Mouse (Mus musculus) midbrain, embryonic 16.5 days (tissue): ENCODE measurements around the gene Olfr1040. TPM values are rescaled to one million over a fixed set of nuclear protein-coding genes. Genes with fewer than 3 reads are reported as not detected.

ENCODE experiments used
- polyA plus RNA-seq: library from polyadenylated mRNA; unstranded; fragments of >200 nt; fragmentation: Nextera tagmentation; extraction: Ambion mirVana; gene quantifications from 2 replicates; pipeline ENCODE4 v1.2.1, GENCODE M21; 2015

Gene Olfr1040
- polyA plus RNA-seq, 1 experiment from 2014 or later: not detected

Other genes with a start within 250 kb of the Olfr1040 start
- gene Olfr1024, start 241.7 kb downstream of the Olfr1040 start, polyA plus RNA-seq: not detected in 2 replicates
- gene Olfr1025-ps1, start 231.5 kb downstream of the Olfr1040 start, polyA plus RNA-seq: not detected in 2 replicates
- not detected in 2 replicates for gene Olfr1026, start 225.2 kb downstream of the Olfr1040 start, polyA plus RNA-seq
- not detected in 2 replicates for gene Olfr1028, start 196.3 kb downstream of the Olfr1040 start, polyA plus RNA-seq
- not detected in 2 replicates for gene Olfr1029, start 172.8 kb downstream of the Olfr1040 start, polyA plus RNA-seq
- not detected in 2 replicates for gene Olfr1030, start 167.5 kb downstream of the Olfr1040 start, polyA plus RNA-seq
- not detected in 2 replicates for gene Olfr1031, start 156.4 kb downstream of the Olfr1040 start, polyA plus RNA-seq
- gene Olfr1032, start 141.2 kb downstream of the Olfr1040 start, polyA plus RNA-seq: not detected in 2 replicates
- 0.79 TPM in 1 of 2 replicates, not detected in the other for gene Olfr1033, start 126.1 kb downstream of the Olfr1040 start, polyA plus RNA-seq
- gene Olfr1034, start 100.9 kb downstream of the Olfr1040 start, polyA plus RNA-seq: not detected in 2 replicates
- not detected in 2 replicates for gene Olfr1036, start 72.7 kb downstream of the Olfr1040 start, polyA plus RNA-seq
- gene Olfr1037, start 59.3 kb downstream of the Olfr1040 start, polyA plus RNA-seq: not detected in 2 replicates
- gene Olfr1039, start 10.8 kb downstream of the Olfr1040 start, polyA plus RNA-seq: not detected in 2 replicates
- gene Olfr1042, start 15.1 kb upstream of the Olfr1040 start, polyA plus RNA-seq: not detected in 2 replicates
- gene Olfr1043, start 20.8 kb upstream of the Olfr1040 start, polyA plus RNA-seq: not detected in 2 replicates
- gene Olfr1044, start 31.1 kb upstream of the Olfr1040 start, polyA plus RNA-seq: not detected in 2 replicates
- not detected in 2 replicates for gene Olfr52, start 39.0 kb upstream of the Olfr1040 start, polyA plus RNA-seq
- not detected in 2 replicates for gene Olfr1045, start 56.3 kb upstream of the Olfr1040 start, polyA plus RNA-seq
- not detected in 2 replicates for gene Olfr1046, start 72.6 kb upstream of the Olfr1040 start, polyA plus RNA-seq
- not detected in 2 replicates for gene Olfr1047, start 84.7 kb upstream of the Olfr1040 start, polyA plus RNA-seq
- gene Olfr1048, start 93.6 kb upstream of the Olfr1040 start, polyA plus RNA-seq: not detected in 2 replicates
- gene Olfr1049, start 111.6 kb upstream of the Olfr1040 start, polyA plus RNA-seq: not detected in 2 replicates
- not detected in 2 replicates for gene Olfr1051, start 132.4 kb upstream of the Olfr1040 start, polyA plus RNA-seq
- not detected in 2 replicates for gene Olfr1052, start 145.7 kb upstream of the Olfr1040 start, polyA plus RNA-seq
- gene Olfr1053, start 168.6 kb upstream of the Olfr1040 start, polyA plus RNA-seq: not detected in 2 replicates
- gene Olfr1054, start 188.7 kb upstream of the Olfr1040 start, polyA plus RNA-seq: not detected in 2 replicates
- not detected in 2 replicates for gene Olfr1055, start 203.6 kb upstream of the Olfr1040 start, polyA plus RNA-seq
- gene Olfr1056, start 215.7 kb upstream of the Olfr1040 start, polyA plus RNA-seq: not detected in 2 replicates
- not detected in 2 replicates for gene Olfr1057, start 231.7 kb upstream of the Olfr1040 start, polyA plus RNA-seq
- gene Olfr1058, start 241.8 kb upstream of the Olfr1040 start, polyA plus RNA-seq: not detected in 2 replicates